Mouse (Mus musculus) heart, postnatal 14 days (tissue): ENCODE results near the gene Med27. TPM values are rescaled to one million over a fixed set of nuclear protein-coding genes. Genes with fewer than 3 reads are reported as not detected.

Experiments
- DNase-seq, 2 experiments: peaks; one replicate each; pipeline ENCODE4 v3.0.0; 2021 to 2022
- intact Hi-C: fragments of 180-260 bp; cut with DNase I; formaldehyde crosslinking; loops from one replicate; pipeline ENCODE4 v1.15.1; 2025
- total RNA-seq, 2 experiments: library from RNA; stranded (reverse); gene quantifications; 2 replicates each; pipeline ENCODE4 v1.2.3; 2021

Gene Med27
- total RNA-seq, 2 experiments from 2014 or later: 15.2 to 15.5 TPM

DNA sequence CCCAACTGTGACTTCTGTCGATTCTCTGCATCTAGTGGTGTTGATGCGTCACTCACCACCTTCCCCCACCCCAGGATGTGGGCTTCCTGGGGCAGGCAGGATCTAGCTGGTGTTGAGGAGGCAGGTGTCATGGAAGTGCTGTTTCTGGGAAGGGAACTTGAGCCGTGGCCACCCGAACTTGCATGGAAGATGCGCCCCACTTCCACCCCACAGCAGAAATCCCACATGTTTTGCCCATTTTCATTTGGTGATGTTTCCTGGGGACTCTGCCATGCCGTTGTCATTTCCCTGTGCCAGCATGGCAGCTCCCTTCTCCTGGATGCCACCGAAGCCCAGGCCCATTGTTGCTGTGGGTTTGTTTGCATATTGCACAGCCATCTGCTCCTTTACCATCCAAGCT lies 42.3 kb downstream of the Med27 start:
- intact Hi-C loops: no loop called here

DNA sequence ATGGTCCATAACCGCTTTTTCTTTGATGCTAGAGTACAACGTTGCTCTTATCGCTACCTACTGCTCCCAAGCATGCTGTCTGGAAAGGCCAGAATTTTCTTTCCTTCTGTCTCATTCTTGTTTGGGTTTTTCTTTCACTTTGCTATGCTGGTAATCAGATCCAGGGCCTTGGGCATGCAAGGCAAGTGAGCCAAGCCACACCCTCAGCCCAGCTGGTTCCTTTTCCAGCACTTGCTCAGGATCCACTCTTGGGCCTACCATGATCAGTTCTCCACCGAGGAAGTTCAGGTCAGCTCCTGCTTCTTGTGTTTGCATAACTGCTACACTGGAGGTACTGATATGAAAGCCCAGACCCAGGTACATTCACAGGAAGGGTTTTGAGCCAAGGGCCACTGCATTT lies 44.5 kb downstream of the Med27 start:
- DNase-seq: no peak
- intact Hi-C loops: no loop called here

More for the DNA sequence above, 42.3 kb downstream of the Med27 start:
- no peak for DNase-seq

GRCm38 (mm10) chr2:29391996-29392395 lies 45.4 kb downstream of the Med27 start:
- intact Hi-C loops: no loop called here
- DNase-seq: no peak

GRCm38 (mm10) chr2:29400234-29400633 lies 53.6 kb downstream of the Med27 start:
- intact Hi-C loops: no loop called here

DNA sequence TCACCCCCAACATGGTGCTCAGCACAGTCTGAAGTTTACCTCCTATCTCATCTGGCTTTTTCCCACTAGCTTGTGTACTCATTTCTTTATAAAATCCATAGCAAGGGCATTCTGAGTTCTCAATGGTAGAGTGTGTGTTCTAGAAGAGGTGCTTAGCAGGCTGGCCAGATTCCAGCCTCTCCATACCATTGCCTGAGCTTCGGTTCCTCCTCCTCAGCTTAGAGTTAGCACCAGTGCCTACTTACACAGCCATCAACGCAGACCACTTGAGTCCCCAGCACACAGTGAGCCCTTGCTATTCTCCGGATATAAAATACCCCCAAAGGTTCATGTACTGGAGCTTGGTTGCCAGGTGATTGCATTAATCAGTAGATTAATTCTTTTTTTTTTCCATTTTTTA lies 54.2 kb downstream of the Med27 start:
- intact Hi-C loops: no loop called here
- DNase-seq: no peak

More at GRCm38 (mm10) chr2:29400234-29400633, 53.6 kb downstream of the Med27 start:
- no peak for DNase-seq

- intact Hi-C loops: no loop called here
- DNase-seq: no peak
Measured at GRCm38 (mm10) chr2:29401868-29402267, 55.2 kb downstream of the Med27 start.

DNA sequence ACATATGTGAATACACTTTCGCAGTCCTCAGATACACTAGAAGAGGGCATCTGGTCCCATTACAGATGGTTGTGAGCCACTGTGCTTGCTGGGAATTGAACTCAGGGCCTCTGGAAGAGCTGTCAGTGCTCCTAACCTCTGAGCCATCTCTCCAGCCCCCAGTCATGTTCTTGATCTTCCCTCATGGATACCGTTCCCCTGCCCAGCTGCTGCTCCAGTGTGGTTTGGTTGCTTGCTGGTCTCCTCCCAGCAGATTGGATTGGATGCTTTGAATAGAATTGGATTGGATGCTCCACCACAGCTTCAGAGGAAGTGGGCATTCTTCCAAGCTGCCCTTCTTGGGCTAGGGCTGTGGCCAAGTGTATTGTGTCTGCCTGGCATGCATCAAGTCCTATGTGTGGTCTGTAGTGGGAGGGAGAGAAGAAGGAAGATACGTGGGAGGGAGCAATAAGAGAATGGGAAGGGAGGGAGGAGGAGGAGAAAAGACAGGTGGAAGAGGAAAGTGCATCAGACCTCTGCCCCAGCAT lies 56.0 kb downstream of the Med27 start:
- intact Hi-C loops: no loop called here
- peak; percentile 17 to 42 for DNase-seq

- intact Hi-C loops: no loop called here
- DNase-seq: no peak
Measured at GRCm38 (mm10) chr2:29403799-29404530, 57.3 kb downstream of the Med27 start.

- no peak for DNase-seq
- intact Hi-C loops: no loop called here
Measured at GRCm38 (mm10) chr2:29404931-29405330, 58.3 kb downstream of the Med27 start.

- intact Hi-C loops: no loop called here
- DNase-seq: no peak
Measured at GRCm38 (mm10) chr2:29405848-29406247, 59.2 kb downstream of the Med27 start.

GRCm38 (mm10) chr2:29407350-29407749 lies 60.7 kb downstream of the Med27 start:
- DNase-seq: no peak
- intact Hi-C loops: no loop called here

- DNase-seq: no peak
- intact Hi-C loops: no loop called here
Measured at GRCm38 (mm10) chr2:29407764-29408163, 61.1 kb downstream of the Med27 start.

- no peak for DNase-seq
- intact Hi-C loops: no loop called here
Measured at GRCm38 (mm10) chr2:29410884-29411283, 64.3 kb downstream of the Med27 start.

DNA sequence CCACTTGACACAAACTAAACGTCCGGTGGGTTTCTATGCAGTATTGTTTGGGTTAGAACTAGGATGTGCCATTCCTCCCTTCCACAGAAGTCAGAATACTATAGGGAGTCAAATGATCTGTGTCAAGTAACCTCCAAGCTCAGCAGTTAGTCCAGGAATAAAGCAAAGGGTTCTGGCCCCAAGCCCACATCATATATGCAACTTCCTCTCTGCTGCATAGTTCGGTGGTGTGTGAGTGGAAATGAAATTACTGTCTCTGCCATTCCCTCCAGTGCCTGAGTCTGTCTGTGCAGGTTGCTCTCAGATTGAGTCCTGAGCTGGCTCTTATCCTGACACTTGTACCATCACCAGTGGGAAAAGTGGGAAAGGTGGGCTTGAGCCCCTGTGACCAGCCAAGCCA lies 65.8 kb downstream of the Med27 start:
- intact Hi-C loops: no loop called here
- no peak for DNase-seq

- intact Hi-C loops: no loop called here
Measured at GRCm38 (mm10) chr2:29413259-29413993, 66.8 kb downstream of the Med27 start.

DNA sequence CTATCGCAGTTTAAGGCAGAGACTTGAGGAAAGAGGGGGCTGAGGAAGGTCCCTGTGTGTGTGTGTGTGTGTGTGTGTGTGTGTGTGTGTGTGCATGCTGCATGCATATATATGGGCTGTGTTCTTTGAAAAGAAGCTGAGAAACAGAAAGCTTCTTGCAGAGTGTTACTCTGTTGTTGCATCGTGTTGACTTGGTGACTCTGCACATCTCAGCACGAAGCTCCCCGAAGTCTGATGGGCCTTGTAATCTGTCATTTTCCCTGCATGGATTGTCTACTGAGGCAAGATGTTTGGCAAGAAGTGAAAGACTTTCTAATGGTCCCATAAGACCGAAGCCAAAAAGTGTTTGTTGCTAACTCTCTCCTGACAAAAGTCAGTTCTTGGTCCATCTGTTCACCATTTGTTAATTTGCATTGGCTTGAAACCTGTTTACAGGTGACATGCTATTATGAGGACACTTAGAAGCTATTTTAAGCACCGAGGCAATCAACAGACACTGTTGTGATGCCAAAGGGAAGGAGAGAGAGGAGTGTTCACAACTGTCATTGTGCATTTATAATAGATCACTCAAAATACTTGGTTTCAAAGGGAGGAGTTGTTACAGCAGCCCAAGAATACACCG lies 68.3 kb downstream of the Med27 start:
- intact Hi-C loops: no loop called here
- DNase-seq: no peak

More at GRCm38 (mm10) chr2:29413259-29413993, 66.8 kb downstream of the Med27 start:
- DNase-seq: no peak

GRCm38 (mm10) chr2:29418498-29418897 lies 71.9 kb downstream of the Med27 start:
- DNase-seq: no peak
- intact Hi-C loops: no loop called here

DNA sequence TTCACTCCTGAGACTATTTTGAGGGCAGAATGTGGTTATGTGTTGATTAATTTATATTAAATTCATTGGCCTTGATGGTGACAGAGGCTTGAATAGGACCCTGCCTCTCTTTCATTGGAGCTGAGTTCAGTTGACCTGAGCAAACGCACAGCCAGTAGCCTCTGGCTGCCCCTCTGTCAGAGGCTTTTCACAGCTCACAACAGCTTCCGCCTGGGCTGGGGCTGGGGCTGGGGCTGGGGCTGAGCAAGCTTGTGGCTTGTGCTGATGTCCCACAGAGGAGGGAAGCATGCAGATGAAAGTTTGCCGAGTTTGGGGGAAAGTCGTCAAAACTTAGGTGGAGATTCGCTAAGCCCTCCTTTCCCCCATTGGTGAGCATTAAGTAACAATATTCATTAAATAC lies 72.8 kb downstream of the Med27 start:
- DNase-seq: no peak
- intact Hi-C loops: no loop called here

GRCm38 (mm10) chr2:29419946-29420345 lies 73.3 kb downstream of the Med27 start:
- DNase-seq: no peak
- intact Hi-C loops: no loop called here

GRCm38 (mm10) chr2:29422126-29422840 lies 75.7 kb downstream of the Med27 start:
- intact Hi-C loops: no loop called here
- DNase-seq: no peak

- intact Hi-C loops: no loop called here
- DNase-seq: no peak
Measured at GRCm38 (mm10) chr2:29423059-29423458, 76.4 kb downstream of the Med27 start.
